Mouse (Mus musculus): ENCODE measurements around the gene Kctd11. TPM values are rescaled to one million over a fixed set of nuclear protein-coding genes. Genes with fewer than 3 reads are reported as not detected.
A peak's percentile ranks its signal among the peaks of the same experiment; 100 is the strongest.

Gene Kctd11
- polyA plus RNA-seq, 1 experiment from 2014 or later: 2.3 TPM

DNA sequence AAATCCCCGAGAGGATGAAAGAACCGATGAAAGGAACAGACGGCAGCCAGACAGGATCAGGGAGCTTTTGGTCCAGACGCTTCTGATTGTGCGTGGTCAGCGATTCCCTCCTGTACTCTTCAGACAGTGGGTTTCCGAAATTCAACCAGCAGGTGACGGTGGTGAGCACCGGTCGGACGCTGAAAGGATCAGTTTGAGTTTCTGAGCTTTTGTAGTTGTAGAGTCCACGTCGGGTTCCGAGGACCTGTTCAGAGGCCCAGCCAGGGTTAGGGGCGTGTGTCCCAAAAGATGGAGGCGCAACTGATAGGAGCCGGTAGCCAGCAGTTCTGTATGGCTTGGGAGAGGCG, 727 bp downstream of the Kctd11 start:
- DNase-seq (ENCODE audit: low spot score) (peak; percentile 72), ATAC-seq (ENCODE audit: low FRiP score) (peak; percentile 36; the same call in 1 of the 2 replicates)
- WGBS: under 1% methylated on average over 18 of the region's 18 CpGs
- Histone ChIP-seq H3K27me3 (ENCODE audit: control insufficient read depth, insufficient read depth, low read length) (no peaks in the 10 kb centered on the region), H3K4me1 (replicated peaks; ENCODE audit: control insufficient read depth, insufficient read depth, low read length) (no peaks in the 10 kb centered on the region; the same call in none of the 2 replicates), H3K27ac (ENCODE audit: low read depth, low read length) (peak overlapping the region; percentile 67; the same call in 1 of the 2 replicates), H3K4me2 (replicated peaks; ENCODE audit: low read depth, low read length) (peak overlapping the region; percentile 68), H3K4me3 (ENCODE audit: low read depth, low read length) (peak overlapping the region; percentile 46), H3K36me3 (ENCODE audit: control insufficient read depth, insufficient read depth, low read length) (no peaks in the 10 kb centered on the region), H3K9ac (ENCODE audit: low read depth, low read length) (peak overlapping the region; percentile 61; the same call in 1 of the 2 replicates), H3K9me3 (ENCODE audit: control insufficient read depth, low read length) (no peaks in the 10 kb centered on the region)

- Histone ChIP-seq H3K27ac (ENCODE audit: low read depth, low read length) (no peak overlapping the region), H3K36me3 (ENCODE audit: control insufficient read depth, insufficient read depth, low read length) (no peaks in the 10 kb centered on the region), H3K9me3 (ENCODE audit: control insufficient read depth, low read length) (no peaks in the 10 kb centered on the region), H3K4me3 (ENCODE audit: low read depth, low read length) (no peak overlapping the region), H3K4me2 (replicated peaks; ENCODE audit: low read depth, low read length) (peak overlapping the region; percentile 68), H3K9ac (ENCODE audit: low read depth, low read length) (no peak overlapping the region), H3K4me1 (replicated peaks; ENCODE audit: control insufficient read depth, insufficient read depth, low read length) (no peaks in the 10 kb centered on the region; the same call in none of the 2 replicates), H3K27me3 (ENCODE audit: control insufficient read depth, insufficient read depth, low read length) (no peaks in the 10 kb centered on the region)
- WGBS: 58% methylated on average over 15 of the region's 15 CpGs
- no peak for DNase-seq (ENCODE audit: low spot score)
- ATAC-seq (ENCODE audit: low FRiP score): no peak
Observed at GRCm38 (mm10) chr11:69879711-69880110, 1.5 kb downstream of the Kctd11 start.

GRCm38 (mm10) chr11:69878952-69879351, 2.3 kb downstream of the Kctd11 start:
- Histone ChIP-seq H3K27ac (ENCODE audit: low read depth, low read length) (no peak overlapping the region), H3K4me3 (ENCODE audit: low read depth, low read length) (peak overlapping the region; percentile 4; the same call in 1 of the 2 replicates), H3K9ac (ENCODE audit: low read depth, low read length) (no peak overlapping the region), H3K4me2 (replicated peaks; ENCODE audit: low read depth, low read length) (no peak overlapping the region), H3K36me3 (ENCODE audit: control insufficient read depth, insufficient read depth, low read length) (no peaks in the 10 kb centered on the region), H3K9me3 (ENCODE audit: control insufficient read depth, low read length) (no peaks in the 10 kb centered on the region), H3K27me3 (ENCODE audit: control insufficient read depth, insufficient read depth, low read length) (no peaks in the 10 kb centered on the region), H3K4me1 (replicated peaks; ENCODE audit: control insufficient read depth, insufficient read depth, low read length) (no peaks in the 10 kb centered on the region; the same call in none of the 2 replicates)
- no peak for DNase-seq (ENCODE audit: low spot score)
- 87% methylated on average over 6 of the region's 6 CpGs for WGBS
- no peak for ATAC-seq (ENCODE audit: low FRiP score)

DNA sequence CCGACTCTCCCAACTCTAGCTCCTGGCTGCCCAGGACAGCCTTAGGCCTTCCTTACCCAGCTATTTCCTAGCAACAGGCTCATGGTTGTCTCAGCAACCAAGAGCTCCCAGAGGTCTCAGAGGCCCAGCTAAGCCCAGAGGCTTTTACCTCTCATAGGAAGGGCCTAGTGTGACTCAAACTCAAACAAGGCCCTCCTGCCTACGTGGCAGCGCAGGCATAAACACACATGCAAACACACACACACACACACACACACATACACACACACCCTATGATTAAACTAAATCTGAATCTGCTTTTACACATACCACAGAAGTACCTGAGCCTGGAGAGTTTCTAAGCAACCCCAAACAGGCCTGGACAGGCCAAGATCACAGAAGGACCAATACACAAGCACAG, 2.8 kb downstream of the Kctd11 start:
- H3K36me3 ChIP-seq (ENCODE audit: control insufficient read depth, insufficient read depth, low read length): no peaks in the 10 kb centered on the region
- ATAC-seq (ENCODE audit: low FRiP score) (no peak), DNase-seq (ENCODE audit: low spot score) (no peak)
- no peaks in the 10 kb centered on the region; the same call in none of the 2 replicates for H3K4me1 ChIP-seq (replicated peaks; ENCODE audit: control insufficient read depth, insufficient read depth, low read length)
- H3K27ac ChIP-seq (ENCODE audit: low read depth, low read length): no peak overlapping the region
- no peaks in the 10 kb centered on the region for H3K9me3 ChIP-seq (ENCODE audit: control insufficient read depth, low read length)
- H3K4me2 ChIP-seq (replicated peaks; ENCODE audit: low read depth, low read length): no peak overlapping the region
- WGBS: 80% methylated on average over 3 of the region's 3 CpGs
- no peaks in the 10 kb centered on the region for H3K27me3 ChIP-seq (ENCODE audit: control insufficient read depth, insufficient read depth, low read length)
- H3K9ac ChIP-seq (ENCODE audit: low read depth, low read length): no peak overlapping the region
- H3K4me3 ChIP-seq (ENCODE audit: low read depth, low read length): no peak overlapping the region

DNA sequence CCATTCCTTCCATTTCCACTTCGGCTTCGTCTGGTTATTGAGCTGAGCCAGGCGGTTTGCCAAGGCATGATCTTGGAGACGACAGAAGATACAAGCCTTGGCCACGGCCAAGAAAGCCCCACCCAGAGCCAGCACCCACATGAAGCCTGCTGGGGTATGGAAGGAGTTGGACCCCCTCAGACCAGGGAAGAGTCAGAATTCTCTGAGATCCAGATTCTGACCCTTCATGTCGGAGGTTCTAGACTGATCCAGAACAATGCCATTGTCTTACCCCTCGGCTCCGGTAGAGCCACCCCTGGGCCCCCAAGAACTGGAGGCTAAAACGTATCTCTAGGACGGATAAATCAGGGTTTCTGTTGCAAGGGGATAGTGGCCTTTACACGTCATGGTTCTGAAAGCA, 3.3 kb downstream of the Kctd11 start, which contains the start of gene Tmem95:
Gene Tmem95, minus strand, starts transcription at position 141 of the 400 bp plus-strand sequence.
- Histone ChIP-seq H3K4me2 (replicated peaks; ENCODE audit: low read depth, low read length) (peak within 1 kb of the TSS; percentile 30; the same call in 1 of the 2 replicates), H3K4me3 (ENCODE audit: low read depth, low read length) (peak within 1 kb of the TSS; percentile 4; the same call in 1 of the 2 replicates), H3K9me3 (ENCODE audit: control insufficient read depth, low read length) (no peaks in the 10 kb centered on the region), H3K36me3 (ENCODE audit: control insufficient read depth, insufficient read depth, low read length) (no peaks in the 10 kb centered on the region), H3K27ac (ENCODE audit: low read depth, low read length) (no peak within 1 kb of the TSS), H3K27me3 (ENCODE audit: control insufficient read depth, insufficient read depth, low read length) (no peaks in the 10 kb centered on the region), H3K9ac (ENCODE audit: low read depth, low read length) (no peak within 1 kb of the TSS), H3K4me1 (replicated peaks; ENCODE audit: control insufficient read depth, insufficient read depth, low read length) (no peaks in the 10 kb centered on the region; the same call in none of the 2 replicates)
- ATAC-seq (ENCODE audit: low FRiP score): no peak
- WGBS: 93% methylated on average over 11 of the region's 11 CpGs
- DNase-seq (ENCODE audit: low spot score): no peak

DNA sequence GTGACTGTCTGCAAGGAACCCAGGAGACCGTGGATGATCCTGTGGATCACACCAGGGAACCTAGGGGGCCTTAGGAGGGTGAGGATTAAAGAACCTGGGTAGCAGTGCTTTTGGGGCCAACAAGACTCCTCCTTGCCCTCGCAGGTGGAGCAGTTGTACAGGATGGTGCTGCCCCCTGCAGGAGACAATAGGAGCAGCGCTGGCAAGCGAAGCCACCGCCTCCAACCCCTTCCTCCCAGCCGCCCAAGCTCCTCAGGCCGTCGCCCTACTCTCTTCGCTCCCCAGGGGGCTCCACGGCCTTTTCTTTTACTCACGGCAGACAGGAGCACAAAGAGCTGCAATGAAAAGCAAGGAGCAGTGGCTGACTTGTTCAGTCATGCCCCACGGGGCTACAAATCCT, 4.3 kb downstream of the Kctd11 start:
- WGBS: 3% methylated on average over 12 of the region's 12 CpGs
- no peaks in the 10 kb centered on the region for H3K27me3 ChIP-seq (ENCODE audit: control insufficient read depth, insufficient read depth, low read length)
- H3K9me3 ChIP-seq (ENCODE audit: control insufficient read depth, low read length): no peaks in the 10 kb centered on the region
- ATAC-seq (ENCODE audit: low FRiP score) (peak; percentile 31; the same call in 1 of the 2 replicates), DNase-seq (ENCODE audit: low spot score) (peak; percentile 88)
- no peak overlapping the region for H3K27ac ChIP-seq (ENCODE audit: low read depth, low read length)
- H3K4me2 ChIP-seq (replicated peaks; ENCODE audit: low read depth, low read length): peak overlapping the region; percentile 30; the same call in 1 of the 2 replicates
- no peaks in the 10 kb centered on the region for H3K36me3 ChIP-seq (ENCODE audit: control insufficient read depth, insufficient read depth, low read length)
- no peak overlapping the region for H3K4me3 ChIP-seq (ENCODE audit: low read depth, low read length)
- H3K4me1 ChIP-seq (replicated peaks; ENCODE audit: control insufficient read depth, insufficient read depth, low read length): no peaks in the 10 kb centered on the region; the same call in none of the 2 replicates
- no peak overlapping the region for H3K9ac ChIP-seq (ENCODE audit: low read depth, low read length)

GRCm38 (mm10) chr11:69876186-69876585, 5.0 kb downstream of the Kctd11 start:
- H3K4me1 ChIP-seq (replicated peaks; ENCODE audit: control insufficient read depth, insufficient read depth, low read length): no peaks in the 10 kb centered on the region; the same call in none of the 2 replicates
- H3K27me3 ChIP-seq (ENCODE audit: control insufficient read depth, insufficient read depth, low read length): no peaks in the 10 kb centered on the region
- no peak overlapping the region for H3K27ac ChIP-seq (ENCODE audit: low read depth, low read length)
- H3K9me3 ChIP-seq (ENCODE audit: control insufficient read depth, low read length): no peaks in the 10 kb centered on the region
- ATAC-seq (ENCODE audit: low FRiP score) (no peak), DNase-seq (ENCODE audit: low spot score) (no peak)
- H3K36me3 ChIP-seq (ENCODE audit: control insufficient read depth, insufficient read depth, low read length): no peaks in the 10 kb centered on the region
- H3K4me2 ChIP-seq (replicated peaks; ENCODE audit: low read depth, low read length): no peak overlapping the region
- H3K4me3 ChIP-seq (ENCODE audit: low read depth, low read length): no peak overlapping the region
- H3K9ac ChIP-seq (ENCODE audit: low read depth, low read length): no peak overlapping the region
- WGBS: 71% methylated on average over 7 of the region's 7 CpGs

- Histone ChIP-seq H3K4me3 (ENCODE audit: low read depth, low read length) (no peak overlapping the region), H3K4me1 (replicated peaks; ENCODE audit: control insufficient read depth, insufficient read depth, low read length) (no peaks in the 10 kb centered on the region), H3K9ac (ENCODE audit: low read depth, low read length) (no peak overlapping the region), H3K27me3 (ENCODE audit: control insufficient read depth, insufficient read depth, low read length) (no peaks in the 10 kb centered on the region), H3K9me3 (ENCODE audit: control insufficient read depth, low read length) (no peaks in the 10 kb centered on the region), H3K27ac (ENCODE audit: low read depth, low read length) (no peak overlapping the region), H3K4me2 (replicated peaks; ENCODE audit: low read depth, low read length) (no peak overlapping the region), H3K36me3 (ENCODE audit: control insufficient read depth, insufficient read depth, low read length) (no peaks in the 10 kb centered on the region)
- ATAC-seq (ENCODE audit: low FRiP score) (no peak), DNase-seq (ENCODE audit: low spot score) (no peak)
- 84% methylated on average over 4 of the region's 4 CpGs for WGBS
Observed at GRCm38 (mm10) chr11:69872451-69872850, 8.8 kb downstream of the Kctd11 start.

- Histone ChIP-seq H3K9ac (ENCODE audit: low read depth, low read length) (no peak overlapping the region), H3K27me3 (ENCODE audit: control insufficient read depth, insufficient read depth, low read length) (no peaks in the 10 kb centered on the region), H3K36me3 (ENCODE audit: control insufficient read depth, insufficient read depth, low read length) (no peaks in the 10 kb centered on the region), H3K9me3 (ENCODE audit: control insufficient read depth, low read length) (no peaks in the 10 kb centered on the region), H3K4me2 (replicated peaks; ENCODE audit: low read depth, low read length) (no peak overlapping the region), H3K4me1 (replicated peaks; ENCODE audit: control insufficient read depth, insufficient read depth, low read length) (no peaks in the 10 kb centered on the region), H3K4me3 (ENCODE audit: low read depth, low read length) (no peak overlapping the region), H3K27ac (ENCODE audit: low read depth, low read length) (no peak overlapping the region)
- WGBS: 89% methylated on average over 7 of the region's 7 CpGs
- no peak for DNase-seq (ENCODE audit: low spot score)
- ATAC-seq (ENCODE audit: low FRiP score): no peak
Observed at GRCm38 (mm10) chr11:69871822-69872221, 9.4 kb downstream of the Kctd11 start.

All from hindbrain, embryonic 11.5 days (tissue).